Mouse (Mus musculus) liver, adult (tissue): ENCODE measurements around the gene Sufu.

Experiments
- GATA4 ChIP-seq: IDR thresholded peaks from 2 replicates; pipeline ENCODE4 v1.6.1; 2014; ENCODE audit warnings: mild to moderate bottlenecking, low read length; ENCODE audit not compliant: insufficient replicate concordance

Sufu gene

GRCm38 (mm10) chr19:46406592-46407386 lies 10.1 kb downstream of the Sufu start:
- no peak for TF ChIP-seq GATA4

GRCm38 (mm10) chr19:46409506-46409905 lies 12.8 kb downstream of the Sufu start:
- no peak for TF ChIP-seq GATA4

GRCm38 (mm10) chr19:46412056-46412805 lies 15.5 kb downstream of the Sufu start:
- no peak for TF ChIP-seq GATA4

GRCm38 (mm10) chr19:46413969-46414368 lies 17.3 kb downstream of the Sufu start:
- TF ChIP-seq GATA4: no peak

- TF ChIP-seq GATA4: no peak
Observed at GRCm38 (mm10) chr19:46414486-46414885, 17.8 kb downstream of the Sufu start.

GRCm38 (mm10) chr19:46416276-46416675 lies 19.6 kb downstream of the Sufu start:
- TF ChIP-seq GATA4: no peak

GRCm38 (mm10) chr19:46418051-46418450 lies 21.4 kb downstream of the Sufu start:
- no peak for TF ChIP-seq GATA4

- TF ChIP-seq GATA4: no peak
Observed at GRCm38 (mm10) chr19:46420410-46420809, 23.7 kb downstream of the Sufu start.

GRCm38 (mm10) chr19:46422384-46423338 lies 26.0 kb downstream of the Sufu start:
- TF ChIP-seq GATA4: no peak

GRCm38 (mm10) chr19:46425266-46425665 lies 28.6 kb downstream of the Sufu start:
- no peak for TF ChIP-seq GATA4

GRCm38 (mm10) chr19:46426488-46426887 lies 29.8 kb downstream of the Sufu start:
- TF ChIP-seq GATA4: no peak

- no peak for TF ChIP-seq GATA4
Observed at GRCm38 (mm10) chr19:46429250-46429649, 32.6 kb downstream of the Sufu start.

GRCm38 (mm10) chr19:46433712-46434111 lies 37.0 kb downstream of the Sufu start:
- TF ChIP-seq GATA4: no peak

- no peak for TF ChIP-seq GATA4
Observed at GRCm38 (mm10) chr19:46434148-46434547, 37.5 kb downstream of the Sufu start.

- TF ChIP-seq GATA4: no peak
Observed at GRCm38 (mm10) chr19:46434591-46434990, 37.9 kb downstream of the Sufu start.
